Mouse (Mus musculus): ENCODE measurements around the gene Samd4. TPM values are rescaled to one million over a fixed set of nuclear protein-coding genes. Genes with fewer than 3 reads are reported as not detected.
A peak's percentile ranks its signal among the peaks of the same experiment; 100 is the strongest.

Samd4 gene
- polyA plus RNA-seq, 1 experiment from 2014 or later, result 0.50 TPM

DNA sequence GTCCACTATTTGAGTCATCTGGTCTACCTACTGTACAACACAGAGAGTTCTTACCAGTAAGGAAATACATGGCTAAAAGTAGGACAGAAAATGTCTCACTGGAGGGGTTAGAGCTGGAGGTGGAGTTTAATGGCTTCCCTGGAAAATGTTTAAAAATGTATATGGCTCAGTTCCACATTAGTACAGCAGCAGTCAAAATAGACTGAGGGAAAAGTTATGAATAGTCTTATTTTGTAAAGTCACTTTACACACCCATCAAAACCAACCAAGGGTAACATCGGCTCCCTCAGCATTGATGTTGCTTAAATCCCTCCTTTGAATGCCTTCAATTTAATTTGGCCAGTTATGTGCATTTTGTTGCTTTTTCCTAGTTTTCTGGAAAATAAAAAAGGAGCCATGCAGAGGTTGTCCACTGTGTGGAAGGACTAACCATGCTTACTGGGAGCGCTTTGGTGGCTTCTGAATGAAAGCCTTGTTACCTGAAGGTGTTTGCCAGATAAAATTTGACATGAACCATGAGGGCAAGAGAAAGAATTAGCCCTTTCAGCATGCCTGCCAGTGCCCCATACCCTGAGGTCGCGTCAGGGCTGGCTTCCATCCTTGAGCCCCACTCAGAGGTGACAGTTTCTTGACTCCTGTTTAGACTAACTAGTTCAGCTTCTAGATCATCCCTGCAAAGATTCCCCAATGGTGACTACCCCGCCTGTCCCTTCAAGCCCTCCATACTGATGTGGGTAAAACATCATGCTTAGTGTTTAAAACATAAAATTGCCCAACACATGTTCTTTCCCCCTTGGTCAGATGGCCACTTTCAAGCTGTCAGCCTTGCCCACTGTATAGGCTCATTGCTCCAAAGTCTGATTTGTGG lies 169.3 kb downstream of the Samd4 start:
- no peak for ATAC-seq (ENCODE audit: low read depth)
- Histone ChIP-seq H3K4me2 (no peak overlapping the region), H3K9me3 (replicated peaks) (no peaks in the 10 kb centered on the region), H3K9ac (no peak overlapping the region), H3K27me3 (no peaks in the 10 kb centered on the region), H3K4me1 (replicated peaks) (no peaks in the 10 kb centered on the region), H3K4me3 (replicated peaks) (no peak overlapping the region), H3K36me3 (no peaks in the 10 kb centered on the region), H3K27ac (no peak overlapping the region)
- WGBS (ENCODE audit: insufficient replicate concordance), result 59% methylated on average over 5 of the region's 5 CpGs
- DNase-seq, result no peak

DNA sequence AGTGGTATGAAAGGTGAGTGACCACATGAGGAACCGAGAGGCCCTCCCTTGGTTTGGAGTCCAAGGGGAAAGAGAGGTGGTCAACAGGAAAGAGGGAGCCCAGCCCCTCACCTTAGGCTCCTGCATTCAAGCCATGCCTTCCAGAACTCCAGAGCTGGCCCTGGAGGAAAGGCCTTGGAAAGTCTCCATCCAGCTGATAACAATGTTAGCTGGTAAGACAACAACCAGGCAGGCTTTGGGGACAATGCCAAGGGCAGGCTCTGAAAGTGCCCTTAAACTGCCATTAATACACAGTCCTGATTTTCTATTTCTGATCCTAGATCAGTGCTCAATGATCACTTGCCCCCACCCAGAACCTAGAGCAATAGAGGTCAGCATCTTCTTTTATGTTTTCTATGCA lies 170.4 kb downstream of the Samd4 start:
- H3K4me3 ChIP-seq (replicated peaks), result no peak overlapping the region
- H3K27ac ChIP-seq, result no peak overlapping the region
- no peaks in the 10 kb centered on the region for H3K36me3 ChIP-seq
- DNase-seq (no peak), ATAC-seq (ENCODE audit: low read depth) (no peak)
- 61% methylated on average over 1 of the region's 1 CpGs for WGBS (ENCODE audit: insufficient replicate concordance)
- H3K9me3 ChIP-seq (replicated peaks), result no peaks in the 10 kb centered on the region
- H3K4me1 ChIP-seq (replicated peaks), result no peaks in the 10 kb centered on the region
- H3K9ac ChIP-seq, result no peak overlapping the region
- no peak overlapping the region for H3K4me2 ChIP-seq
- no peaks in the 10 kb centered on the region for H3K27me3 ChIP-seq

DNA sequence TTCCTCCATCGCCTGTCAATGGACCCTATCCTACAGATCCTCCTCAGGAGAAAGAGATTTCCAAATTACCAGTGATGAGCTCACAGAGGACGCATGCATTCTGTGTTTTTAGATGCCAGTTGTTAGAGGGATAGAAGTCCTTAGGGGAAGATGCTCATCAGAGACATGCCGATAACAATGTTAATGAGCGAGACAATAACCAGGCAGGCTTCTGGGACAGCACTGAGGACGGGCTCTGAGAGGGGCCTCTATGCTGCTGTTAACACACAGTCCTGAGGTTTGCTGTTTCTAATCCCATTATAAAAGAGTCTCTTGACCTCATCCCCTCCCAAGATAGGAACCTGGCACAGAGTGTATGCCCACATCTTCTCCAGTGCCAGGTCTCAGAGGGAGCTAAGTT lies 171.2 kb downstream of the Samd4 start:
- Histone ChIP-seq H3K4me2 (no peak overlapping the region), H3K4me3 (replicated peaks) (no peak overlapping the region), H3K27me3 (no peaks in the 10 kb centered on the region), H3K36me3 (no peaks in the 10 kb centered on the region), H3K9ac (no peak overlapping the region), H3K9me3 (replicated peaks) (no peaks in the 10 kb centered on the region), H3K4me1 (replicated peaks) (no peaks in the 10 kb centered on the region), H3K27ac (no peak overlapping the region)
- DNase-seq (no peak), ATAC-seq (ENCODE audit: low read depth) (no peak)
- 69% methylated on average over 5 of the region's 5 CpGs for WGBS (ENCODE audit: insufficient replicate concordance)

DNA sequence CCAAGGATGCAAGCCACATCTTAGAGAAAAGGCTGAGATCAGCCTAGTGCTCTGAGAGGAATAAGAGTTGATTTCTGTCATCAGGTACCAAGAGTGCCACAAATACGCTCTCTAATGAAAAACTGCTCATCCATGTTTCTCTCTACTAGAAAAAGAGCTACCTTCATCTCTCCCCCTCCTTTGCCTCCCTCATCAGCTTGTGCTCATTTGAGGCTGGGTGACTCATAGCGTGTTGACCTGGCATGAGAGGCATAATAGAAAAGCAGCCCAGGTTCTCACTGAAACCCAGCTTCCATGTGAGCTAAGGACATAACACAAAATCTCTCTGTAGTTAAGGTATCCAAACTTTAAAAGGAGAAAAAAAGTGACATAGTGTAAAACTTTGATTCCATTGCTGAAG lies 176.3 kb downstream of the Samd4 start:
- no peak overlapping the region for H3K9ac ChIP-seq
- no peak overlapping the region for H3K27ac ChIP-seq
- no peak overlapping the region for H3K4me3 ChIP-seq (replicated peaks)
- ATAC-seq (ENCODE audit: low read depth), result no peak
- no peaks in the 10 kb centered on the region for H3K36me3 ChIP-seq
- DNase-seq, result no peak
- WGBS (ENCODE audit: insufficient replicate concordance), result 78% methylated on average over 2 of the region's 2 CpGs
- no peak overlapping the region for H3K4me2 ChIP-seq
- no peaks in the 10 kb centered on the region for H3K9me3 ChIP-seq (replicated peaks)
- no peaks in the 10 kb centered on the region for H3K4me1 ChIP-seq (replicated peaks)
- H3K27me3 ChIP-seq, result no peaks in the 10 kb centered on the region

DNA sequence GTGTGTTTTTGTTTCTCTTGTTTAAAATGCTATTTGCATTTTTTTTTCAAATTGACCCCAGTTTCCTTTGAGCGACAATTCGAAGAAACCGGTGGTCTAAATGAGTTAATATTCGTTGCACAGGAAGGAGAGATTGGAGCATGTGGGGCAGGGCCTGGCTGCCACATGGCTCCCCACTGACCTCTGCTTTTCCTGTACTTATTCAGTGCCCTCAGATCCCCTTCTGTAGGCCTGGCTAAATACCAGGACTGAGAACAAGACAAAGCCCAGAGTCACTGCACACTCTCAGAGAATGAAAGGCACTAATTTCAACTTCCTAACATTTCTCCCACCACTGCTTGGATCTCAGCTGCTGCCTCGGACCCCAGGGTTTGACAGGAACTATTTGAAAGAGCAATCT lies 182.4 kb downstream of the Samd4 start:
- H3K27me3 ChIP-seq, result no peaks in the 10 kb centered on the region
- H3K4me2 ChIP-seq, result no peak overlapping the region
- 34% methylated on average over 5 of the region's 5 CpGs for WGBS (ENCODE audit: insufficient replicate concordance)
- H3K9me3 ChIP-seq (replicated peaks), result no peaks in the 10 kb centered on the region
- ATAC-seq (ENCODE audit: low read depth), result no peak
- no peaks in the 10 kb centered on the region for H3K4me1 ChIP-seq (replicated peaks)
- H3K4me3 ChIP-seq (replicated peaks), result no peak overlapping the region
- H3K27ac ChIP-seq, result no peak overlapping the region
- H3K36me3 ChIP-seq, result no peaks in the 10 kb centered on the region
- H3K9ac ChIP-seq, result no peak overlapping the region
- DNase-seq, result no peak

DNA sequence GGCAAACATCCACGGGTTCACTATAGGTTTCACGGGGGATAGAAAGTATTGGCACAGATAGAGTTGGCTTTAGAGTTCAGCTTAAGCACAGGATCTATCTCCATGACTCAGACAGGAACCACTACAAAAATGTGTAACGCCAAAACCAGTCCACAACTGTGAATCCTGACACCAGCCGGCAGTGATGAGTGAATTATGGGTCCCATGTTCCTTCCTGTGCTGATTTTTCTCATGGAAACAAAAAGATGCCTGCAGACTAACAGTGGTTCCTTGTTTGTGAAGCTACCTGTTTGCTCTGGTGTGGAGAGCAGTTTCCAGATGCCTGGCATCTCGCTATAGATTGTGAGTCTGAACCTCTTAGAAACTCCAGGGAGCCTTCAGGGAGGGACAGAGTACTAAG lies 184.2 kb downstream of the Samd4 start:
- no peak overlapping the region for H3K4me3 ChIP-seq (replicated peaks)
- H3K4me1 ChIP-seq (replicated peaks), result no peaks in the 10 kb centered on the region
- no peaks in the 10 kb centered on the region for H3K27me3 ChIP-seq
- ATAC-seq (ENCODE audit: low read depth) (no peak), DNase-seq (no peak)
- H3K9me3 ChIP-seq (replicated peaks), result no peaks in the 10 kb centered on the region
- no peak overlapping the region for H3K9ac ChIP-seq
- H3K27ac ChIP-seq, result no peak overlapping the region
- no peaks in the 10 kb centered on the region for H3K36me3 ChIP-seq
- H3K4me2 ChIP-seq, result no peak overlapping the region
- WGBS (ENCODE audit: insufficient replicate concordance), result 50% methylated on average over 5 of the region's 5 CpGs

DNA sequence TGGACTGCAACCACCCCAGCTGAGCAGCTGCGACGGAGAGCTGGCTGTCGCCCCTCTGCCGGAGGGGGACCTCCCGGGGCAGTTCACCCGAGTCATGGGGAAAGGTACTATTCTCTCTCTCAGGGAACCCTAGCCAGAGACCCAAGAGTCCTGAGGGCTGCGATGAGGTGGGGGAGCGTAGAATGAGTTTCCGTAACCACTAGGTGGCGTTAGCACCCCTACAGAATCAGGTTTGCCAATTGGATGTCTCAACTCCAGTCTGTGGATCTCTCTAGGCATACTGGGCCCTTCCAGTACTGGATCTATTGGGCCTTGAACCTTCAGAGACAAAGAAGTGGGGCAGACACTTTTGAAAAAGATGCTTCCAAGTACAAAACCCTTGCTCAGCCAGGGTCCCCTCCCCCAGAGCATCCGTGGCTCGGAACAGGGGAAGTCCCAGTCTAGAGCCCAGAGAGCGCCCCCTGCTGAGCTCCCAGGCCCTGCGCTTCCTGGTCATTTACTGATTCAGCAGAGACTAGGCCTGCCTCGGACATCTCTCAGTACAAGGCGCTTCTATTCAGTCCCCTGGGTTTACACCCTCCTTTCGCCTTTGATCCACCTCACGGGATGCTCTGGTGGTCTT lies 191.5 kb downstream of the Samd4 start:
- DNase-seq (peak; percentile 15), ATAC-seq (ENCODE audit: low read depth) (no peak)
- no peak overlapping the region for H3K4me3 ChIP-seq (replicated peaks)
- no peak overlapping the region for H3K27ac ChIP-seq
- H3K4me1 ChIP-seq (replicated peaks), result no peaks in the 10 kb centered on the region
- WGBS (ENCODE audit: insufficient replicate concordance), result 65% methylated on average over 18 of the region's 18 CpGs
- H3K9ac ChIP-seq, result no peak overlapping the region
- no peaks in the 10 kb centered on the region for H3K9me3 ChIP-seq (replicated peaks)
- H3K4me2 ChIP-seq, result no peak overlapping the region
- no peaks in the 10 kb centered on the region for H3K27me3 ChIP-seq
- no peaks in the 10 kb centered on the region for H3K36me3 ChIP-seq

DNA sequence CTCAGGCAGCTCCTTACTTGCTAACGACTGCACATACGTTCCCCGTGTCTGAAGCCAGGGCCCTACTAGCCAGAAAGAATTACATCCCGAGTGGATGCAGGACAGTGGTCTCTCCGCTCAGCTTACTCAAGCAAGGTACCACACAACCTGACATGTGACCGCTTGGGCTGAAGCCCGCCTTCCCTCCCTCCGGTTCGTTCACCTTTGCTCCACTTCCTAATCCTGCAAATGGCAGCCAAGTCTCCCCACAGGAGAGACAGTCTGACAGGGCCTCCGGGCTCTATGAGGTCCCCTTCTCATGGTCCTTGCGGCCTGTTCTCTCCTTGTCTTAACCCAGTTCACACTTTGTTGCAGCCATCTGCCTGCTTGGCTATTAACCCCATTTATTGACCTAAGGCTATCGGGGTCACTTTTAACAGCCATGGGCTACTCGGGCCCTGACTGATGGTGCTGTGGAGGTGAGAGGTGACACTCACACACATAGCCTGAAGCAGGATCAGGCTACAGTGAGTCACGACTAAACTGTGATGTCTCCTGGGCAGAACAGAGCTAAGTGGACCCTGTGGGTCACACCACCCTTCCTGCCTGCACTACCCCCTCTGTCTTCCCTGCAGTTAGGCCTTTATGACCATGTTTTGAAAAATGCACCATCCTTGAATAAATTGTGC lies 192.5 kb downstream of the Samd4 start:
- Histone ChIP-seq H3K4me2 (no peak overlapping the region), H3K36me3 (no peaks in the 10 kb centered on the region), H3K4me3 (replicated peaks) (no peak overlapping the region), H3K9ac (no peak overlapping the region), H3K4me1 (replicated peaks) (no peaks in the 10 kb centered on the region), H3K27ac (no peak overlapping the region), H3K9me3 (replicated peaks) (no peaks in the 10 kb centered on the region), H3K27me3 (no peaks in the 10 kb centered on the region)
- WGBS (ENCODE audit: insufficient replicate concordance), result 68% methylated on average over 14 of the region's 14 CpGs
- no peak for ATAC-seq (ENCODE audit: low read depth)
- DNase-seq, result no peak

DNA sequence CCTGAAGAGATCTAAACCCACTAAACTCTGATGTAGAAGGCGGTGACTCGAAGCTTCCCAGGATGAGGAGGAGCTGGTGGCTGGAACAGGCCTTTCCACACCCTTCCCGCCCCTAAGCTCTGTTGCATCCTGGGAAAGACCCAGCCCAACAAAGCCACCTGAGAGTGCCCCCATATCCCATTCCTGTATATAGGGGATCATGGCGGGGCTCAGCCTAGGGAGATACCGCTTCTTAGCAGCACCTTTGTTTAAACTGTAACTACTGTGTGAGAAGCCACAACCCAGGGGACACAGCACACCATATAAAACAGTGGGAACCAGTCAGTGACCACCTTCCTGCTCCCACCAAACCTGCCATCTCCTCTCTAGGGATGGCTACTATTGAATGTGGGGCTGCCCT lies 193.2 kb downstream of the Samd4 start:
- WGBS (ENCODE audit: insufficient replicate concordance), result 66% methylated on average over 5 of the region's 5 CpGs
- H3K9me3 ChIP-seq (replicated peaks), result no peaks in the 10 kb centered on the region
- no peak overlapping the region for H3K9ac ChIP-seq
- H3K27ac ChIP-seq, result no peak overlapping the region
- H3K27me3 ChIP-seq, result no peaks in the 10 kb centered on the region
- H3K4me1 ChIP-seq (replicated peaks), result no peaks in the 10 kb centered on the region
- H3K4me3 ChIP-seq (replicated peaks), result no peak overlapping the region
- ATAC-seq (ENCODE audit: low read depth) (no peak), DNase-seq (no peak)
- H3K36me3 ChIP-seq, result no peaks in the 10 kb centered on the region
- H3K4me2 ChIP-seq, result no peak overlapping the region

DNA sequence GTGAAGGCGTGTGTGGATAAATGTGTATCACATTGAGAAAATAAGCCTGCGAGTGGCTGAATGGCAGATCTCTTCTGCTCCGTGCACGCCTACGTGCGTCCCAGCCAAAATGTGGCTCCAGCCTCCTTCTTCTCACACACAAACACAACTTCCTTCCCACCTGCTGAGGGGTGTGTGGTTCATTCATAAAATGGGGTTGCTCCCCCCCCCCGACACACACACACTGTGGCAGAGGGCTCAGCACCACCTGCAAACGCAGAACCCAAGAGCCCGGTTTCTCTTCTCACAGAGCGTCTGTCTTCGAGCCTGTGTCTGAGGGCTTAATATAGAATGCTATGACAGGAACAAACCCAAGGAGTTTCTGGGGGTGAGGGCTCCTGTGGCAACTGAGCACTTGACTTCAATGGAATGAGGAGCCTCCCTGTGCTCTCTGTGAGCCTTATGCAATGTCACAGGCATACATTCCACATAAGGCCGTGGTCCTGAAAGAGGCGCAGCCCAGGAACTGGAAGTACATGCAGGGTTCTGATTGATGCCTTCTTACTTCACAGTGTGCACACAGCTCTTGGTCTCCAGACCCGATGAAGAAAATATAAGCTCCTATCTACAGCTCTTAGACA lies 194.4 kb downstream of the Samd4 start:
- 75% methylated on average over 14 of the region's 14 CpGs for WGBS (ENCODE audit: insufficient replicate concordance)
- Histone ChIP-seq H3K36me3 (no peaks in the 10 kb centered on the region), H3K9me3 (replicated peaks) (no peaks in the 10 kb centered on the region), H3K27me3 (no peaks in the 10 kb centered on the region), H3K4me2 (no peak overlapping the region), H3K4me3 (replicated peaks) (no peak overlapping the region), H3K27ac (no peak overlapping the region), H3K9ac (no peak overlapping the region), H3K4me1 (replicated peaks) (no peaks in the 10 kb centered on the region)
- no peak for DNase-seq
- no peak for ATAC-seq (ENCODE audit: low read depth)

DNA sequence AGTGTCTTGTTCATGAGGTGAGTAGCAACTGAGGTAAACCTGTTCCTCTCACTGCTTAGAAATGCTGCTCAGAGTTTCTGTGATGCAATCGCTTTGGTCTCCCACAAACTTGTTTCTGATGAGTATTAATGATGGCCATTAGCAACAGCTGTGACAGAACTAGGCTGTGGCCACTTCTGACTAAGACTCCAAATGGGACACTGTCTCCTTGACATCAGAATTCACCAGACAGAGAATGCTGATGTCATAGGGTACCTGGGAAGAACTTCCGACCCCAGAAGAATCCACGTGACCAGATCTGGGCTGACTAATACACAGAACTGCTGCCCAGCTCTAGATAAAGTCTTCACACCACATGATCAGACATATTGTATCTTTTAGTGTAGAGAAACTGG lies 194.9 kb downstream of the Samd4 start:
- Histone ChIP-seq H3K4me2 (no peak overlapping the region), H3K36me3 (no peaks in the 10 kb centered on the region), H3K9ac (no peak overlapping the region), H3K27me3 (no peaks in the 10 kb centered on the region), H3K9me3 (replicated peaks) (no peaks in the 10 kb centered on the region), H3K4me1 (replicated peaks) (no peaks in the 10 kb centered on the region), H3K27ac (no peak overlapping the region), H3K4me3 (replicated peaks) (no peak overlapping the region)
- no peak for DNase-seq
- 64% methylated on average over 3 of the region's 3 CpGs for WGBS (ENCODE audit: insufficient replicate concordance)
- no peak for ATAC-seq (ENCODE audit: low read depth)
